Mouse (Mus musculus) heart, embryonic 13.5 days (tissue): Measurements from ENCODE around the gene Mfrp. TPM values are rescaled to one million over a fixed set of nuclear protein-coding genes. Genes with fewer than 3 reads are reported as not detected.

ENCODE experiments used
- ATAC-seq: fragments of 200-750 bp; cut with Nextera tagmentation; 2 replicates; pipeline ENCODE4 v1.8.0; 2017; ENCODE audit warnings: moderate TSS enrichment; ENCODE audit not compliant: insufficient number of reproducible peaks, low FRiP score, low TSS enrichment; ENCODE audit errors: extremely low read depth
- H3K27ac ChIP-seq: fragments of 300-500 bp; sonication (generic); replicated peaks from 2 replicates; pipeline ENCODE4 v1.5.1; 2015; ENCODE audit warnings: moderate library complexity, mild to moderate bottlenecking, inconsistent platforms
- H3K27me3 ChIP-seq: fragments of 300-500 bp; sonication (generic); replicated peaks from 2 replicates; pipeline ENCODE4 v1.6.1; 2015; ENCODE audit warnings: mild to moderate bottlenecking, inconsistent platforms
- H3K36me3 ChIP-seq: fragments of 300-500 bp; sonication (generic); 2 replicates; pipeline ENCODE4 v1.6.1; 2015; ENCODE audit warnings: mild to moderate bottlenecking, inconsistent platforms
- H3K4me1 ChIP-seq: fragments of 300-500 bp; sonication (generic); 2 replicates; pipeline ENCODE4 v1.6.1; 2015; ENCODE audit warnings: inconsistent platforms
- H3K4me2 ChIP-seq: fragments of 300-500 bp; sonication (generic); 2 replicates; pipeline ENCODE4 v1.6.1; 2015; ENCODE audit warnings: inconsistent platforms, mild to moderate bottlenecking, moderate library complexity
- H3K4me3 ChIP-seq: fragments of 300-500 bp; sonication (generic); 2 replicates; pipeline ENCODE4 v1.5.1; 2015; ENCODE audit warnings: moderate library complexity, mild to moderate bottlenecking, inconsistent platforms
- H3K9ac ChIP-seq: fragments of 300-500 bp; sonication (generic); 2 replicates; pipeline ENCODE4 v1.6.1; 2015; ENCODE audit warnings: inconsistent platforms, mild to moderate bottlenecking, moderate library complexity
- H3K9me3 ChIP-seq: fragments of 300-500 bp; sonication (generic); 2 replicates; pipeline ENCODE4 v1.6.1; 2016; ENCODE audit warnings: inconsistent platforms
- WGBS: fragments of 180-500 bp; shearing (Covaris S2); methylation state at CpG from one replicate; pipeline ENCODE4 v1.1.7; 2015; ENCODE audit warnings: mixed read lengths; 5-methylcytosine and 5-hydroxymethylcytosine counted together
- polyA plus RNA-seq: library from polyadenylated mRNA; unstranded; fragments of >200 nt; fragmentation: Nextera tagmentation; extraction: Ambion mirVana; gene quantifications from 2 replicates; pipeline ENCODE4 v1.2.1, GENCODE M21; 2015

The Mfrp gene
- not detected in 2 replicates for polyA plus RNA-seq

- no peak for ATAC-seq
- 82% methylated on average over 9 of the region's 9 CpGs for WGBS
- peaks cover 18% of the 10 kb centered on the region for H3K4me1 ChIP-seq
- H3K9me3 ChIP-seq: no peaks in the 10 kb centered on the region
- H3K27me3 ChIP-seq: no peaks in the 10 kb centered on the region
- H3K4me2 ChIP-seq: no peak within 1 kb of the TSS
- no peak within 1 kb of the TSS for H3K4me3 ChIP-seq
- H3K36me3 ChIP-seq: peaks cover 21% of the 10 kb centered on the region
- peak within 1 kb of the TSS; percentile 24; the same call in 1 of the 2 replicates for H3K9ac ChIP-seq
- no peak within 1 kb of the TSS for H3K27ac ChIP-seq
Observed at GRCm38 (mm10) chr9:44101490-44101889, at the start of gene Mfrp. Mfrp (plus strand) TSS chr9:44101729.

DNA sequence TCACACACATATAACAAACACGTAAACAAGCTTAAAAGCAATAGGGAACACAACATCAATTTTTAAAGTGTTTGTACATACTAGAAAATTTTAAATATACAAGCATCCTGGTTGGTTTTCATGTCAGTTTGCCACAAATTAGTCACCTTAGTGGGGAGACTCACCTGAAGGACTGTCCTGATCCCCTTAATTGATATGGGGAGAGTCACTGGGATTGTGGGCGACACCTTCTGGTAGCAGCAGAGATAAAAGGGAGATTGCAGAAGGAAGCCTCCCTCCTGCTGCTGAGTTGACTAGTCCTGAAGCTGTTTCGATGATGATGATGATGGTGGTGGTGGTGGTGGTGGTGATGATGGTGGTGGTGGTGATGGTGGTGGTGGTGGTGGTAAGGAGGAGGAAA lies 48.7 kb upstream of the Mfrp start:
- Histone ChIP-seq H3K9me3 (no peaks in the 10 kb centered on the region), H3K4me2 (no peak overlapping the region), H3K4me3 (no peak overlapping the region), H3K36me3 (no peaks in the 10 kb centered on the region), H3K9ac (no peak overlapping the region), H3K4me1 (peaks cover 8% of the 10 kb centered on the region; the same call in 1 of the 2 replicates), H3K27ac (no peak overlapping the region), H3K27me3 (peaks cover 13% of the 10 kb centered on the region; the same call in 1 of the 2 replicates)
- WGBS: 56% methylated on average over 3 of the region's 3 CpGs
- ATAC-seq: no peak

- no peak for ATAC-seq
- 49% methylated on average over 1 of the region's 1 CpGs for WGBS
Observed at GRCm38 (mm10) chr9:44053936-44054335, 47.6 kb upstream of the Mfrp start.

DNA sequence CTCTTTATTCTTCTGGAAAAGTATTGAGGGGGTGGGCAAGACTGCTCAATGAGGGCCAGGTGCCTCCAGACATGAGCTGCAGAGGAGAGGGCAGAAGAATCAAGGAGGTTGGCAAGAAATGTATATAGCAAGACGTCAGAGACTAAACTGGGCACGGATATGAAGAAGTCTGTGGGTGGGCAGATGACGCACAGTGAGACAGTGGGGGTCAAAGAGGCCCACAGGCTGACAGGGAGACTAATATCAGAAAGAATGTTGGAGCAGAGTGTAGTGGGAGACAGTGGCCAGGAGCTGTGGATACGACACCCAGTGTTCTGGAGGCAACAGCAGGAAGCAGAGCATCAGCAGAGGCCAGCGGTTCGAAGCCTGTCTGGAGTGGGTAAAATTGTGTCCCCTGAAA lies 42.9 kb upstream of the Mfrp start:
- Histone ChIP-seq H3K9me3 (no peaks in the 10 kb centered on the region), H3K27ac (no peak overlapping the region), H3K4me1 (peaks cover 3% of the 10 kb centered on the region; the same call in 1 of the 2 replicates), H3K27me3 (peaks cover 7% of the 10 kb centered on the region; the same call in 1 of the 2 replicates), H3K4me2 (no peak overlapping the region), H3K4me3 (no peak overlapping the region), H3K36me3 (no peaks in the 10 kb centered on the region), H3K9ac (no peak overlapping the region)
- ATAC-seq: no peak
- 76% methylated on average over 6 of the region's 6 CpGs for WGBS

More at GRCm38 (mm10) chr9:44053936-44054335, 47.6 kb upstream of the Mfrp start:
- Histone ChIP-seq H3K36me3 (no peaks in the 10 kb centered on the region), H3K4me1 (peaks cover 4% of the 10 kb centered on the region; the same call in 1 of the 2 replicates), H3K27me3 (peaks cover 14% of the 10 kb centered on the region; the same call in 1 of the 2 replicates), H3K4me2 (no peak overlapping the region), H3K27ac (no peak overlapping the region), H3K9me3 (no peaks in the 10 kb centered on the region), H3K4me3 (no peak overlapping the region), H3K9ac (no peak overlapping the region)

DNA sequence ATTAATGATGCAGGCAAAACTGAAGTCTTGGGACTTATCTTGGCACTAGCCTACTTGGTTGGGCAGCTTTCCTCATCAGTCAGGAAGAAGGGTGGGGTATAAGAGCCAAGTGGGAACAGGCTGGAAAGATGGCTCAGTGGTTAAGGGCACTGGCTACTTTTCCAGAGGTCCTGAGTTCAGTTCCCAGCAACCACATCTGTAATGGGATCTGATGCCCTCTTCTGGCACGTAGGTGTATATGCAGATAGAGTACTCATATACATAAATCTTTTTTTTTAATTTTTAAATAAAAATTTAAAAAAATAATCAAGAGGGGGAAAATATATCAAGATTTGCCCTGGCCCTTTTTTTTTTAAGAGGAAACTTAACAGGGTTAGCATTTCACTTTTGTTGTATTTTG lies 36.4 kb upstream of the Mfrp start:
- Histone ChIP-seq H3K27ac (no peak overlapping the region), H3K9ac (no peak overlapping the region), H3K36me3 (no peaks in the 10 kb centered on the region), H3K9me3 (no peaks in the 10 kb centered on the region), H3K4me2 (no peak overlapping the region), H3K4me1 (peaks cover 28% of the 10 kb centered on the region), H3K4me3 (no peak overlapping the region), H3K27me3 (no peaks in the 10 kb centered on the region)
- ATAC-seq: no peak
- WGBS: 26% methylated on average over 1 of the region's 1 CpGs

GRCm38 (mm10) chr9:44066785-44067225 lies 34.7 kb upstream of the Mfrp start, which contains the start of gene Usp2:
Usp2 (plus strand) TSS chr9:44067021.
- Histone ChIP-seq H3K4me1 (peaks cover 44% of the 10 kb centered on the region), H3K4me3 (peak within 1 kb of the TSS; percentile 58), H3K36me3 (no peaks in the 10 kb centered on the region), H3K4me2 (peak within 1 kb of the TSS; percentile 78), H3K9me3 (no peaks in the 10 kb centered on the region), H3K27me3 (no peaks in the 10 kb centered on the region), H3K27ac (peak within 1 kb of the TSS; percentile 8), H3K9ac (peak within 1 kb of the TSS; percentile 78)
- peak; percentile 84 for ATAC-seq
- under 1% methylated on average over 38 of the region's 38 CpGs for WGBS

DNA sequence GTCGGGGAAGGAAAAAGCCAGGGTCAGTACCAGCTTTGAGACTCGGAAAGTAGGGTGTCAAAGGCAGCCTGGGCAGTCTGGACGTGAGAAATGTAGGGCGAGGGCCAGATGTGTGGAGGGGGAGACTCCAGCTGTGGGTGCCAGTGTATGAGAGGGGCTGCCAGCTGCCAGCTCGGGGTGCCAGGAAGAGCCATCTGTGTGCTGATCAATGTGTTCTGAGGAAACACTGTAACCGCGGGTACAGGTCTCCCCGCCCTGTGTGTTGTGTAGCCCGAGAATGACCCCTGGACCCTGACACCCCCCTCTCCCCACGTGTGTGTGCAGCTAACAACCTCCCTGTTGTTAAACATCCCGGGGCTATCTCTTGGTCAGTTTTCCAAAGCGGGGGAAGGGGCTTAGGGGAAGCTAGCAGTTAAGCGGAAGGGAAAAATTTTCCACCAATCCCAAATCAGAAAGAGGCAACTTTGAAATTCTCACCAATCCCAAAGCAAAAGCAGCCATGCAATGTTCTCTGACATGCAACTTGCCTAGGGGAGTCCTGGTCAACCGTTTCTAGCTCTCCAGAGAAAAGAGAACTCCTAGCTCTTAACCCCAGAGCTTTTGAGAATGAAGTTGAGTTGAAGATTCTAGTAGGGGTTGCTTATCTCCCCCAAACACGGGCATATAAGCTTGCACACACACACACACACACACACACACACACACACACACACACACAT lies 34.1 kb upstream of the Mfrp start:
- Histone ChIP-seq H3K4me3 (peak overlapping the region; percentile 58), H3K27ac (peak overlapping the region; percentile 8), H3K36me3 (no peaks in the 10 kb centered on the region), H3K4me1 (peaks cover 50% of the 10 kb centered on the region), H3K4me2 (peak overlapping the region; percentile 78), H3K9me3 (no peaks in the 10 kb centered on the region), H3K27me3 (no peaks in the 10 kb centered on the region), H3K9ac (peak overlapping the region; percentile 78)
- 2% methylated on average over 15 of the region's 15 CpGs for WGBS
- 0 out of 2 replicates have a peak, but pooled peaks have one; percentile 3 for ATAC-seq

DNA sequence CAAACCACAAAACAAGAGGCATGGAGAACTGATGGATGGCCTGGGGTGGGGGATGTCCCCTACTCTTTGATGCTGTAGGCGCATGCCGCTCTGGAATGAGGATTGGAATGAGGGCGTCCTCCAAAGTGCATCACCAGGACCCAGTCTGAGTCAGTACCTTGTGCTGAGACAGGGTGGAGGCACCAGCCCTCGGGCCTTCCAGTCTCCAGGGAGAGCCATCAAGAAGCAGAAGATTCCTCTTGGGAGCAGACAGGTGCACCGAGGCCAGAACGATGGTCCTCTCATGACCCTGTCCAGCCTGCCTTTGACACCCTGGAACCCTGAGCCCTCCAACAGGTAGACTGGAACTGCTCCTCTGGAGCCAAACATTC lies 33.6 kb upstream of the Mfrp start:
- ATAC-seq: no peak
- H3K27ac ChIP-seq: peak overlapping the region; percentile 8
- WGBS: 57% methylated on average over 6 of the region's 6 CpGs
- peaks cover 55% of the 10 kb centered on the region for H3K4me1 ChIP-seq
- H3K4me3 ChIP-seq: peak overlapping the region; percentile 58
- no peaks in the 10 kb centered on the region for H3K27me3 ChIP-seq
- no peaks in the 10 kb centered on the region for H3K36me3 ChIP-seq
- H3K9me3 ChIP-seq: no peaks in the 10 kb centered on the region
- H3K9ac ChIP-seq: peak overlapping the region; percentile 78
- peak overlapping the region; percentile 78 for H3K4me2 ChIP-seq

- ATAC-seq: no peak
- Histone ChIP-seq H3K4me1 (peaks cover 63% of the 10 kb centered on the region), H3K27ac (peak overlapping the region; percentile 93), H3K36me3 (no peaks in the 10 kb centered on the region), H3K9ac (peak overlapping the region; percentile 84), H3K27me3 (no peaks in the 10 kb centered on the region), H3K9me3 (no peaks in the 10 kb centered on the region), H3K4me3 (peak overlapping the region; percentile 51), H3K4me2 (peak overlapping the region; percentile 78)
- 2% methylated on average over 7 of the region's 7 CpGs for WGBS
Observed at GRCm38 (mm10) chr9:44069252-44069651, 32.3 kb upstream of the Mfrp start.

- no peak for ATAC-seq
- H3K4me1 ChIP-seq: peaks cover 70% of the 10 kb centered on the region
- peak overlapping the region; percentile 84 for H3K9ac ChIP-seq
- no peaks in the 10 kb centered on the region for H3K27me3 ChIP-seq
- H3K27ac ChIP-seq: peak overlapping the region; percentile 93
- peak overlapping the region; percentile 51 for H3K4me3 ChIP-seq
- H3K36me3 ChIP-seq: no peaks in the 10 kb centered on the region
- peak overlapping the region; percentile 78 for H3K4me2 ChIP-seq
- 39% methylated on average over 14 of the region's 14 CpGs for WGBS
- no peaks in the 10 kb centered on the region for H3K9me3 ChIP-seq
Observed at GRCm38 (mm10) chr9:44070113-44070843, 31.3 kb upstream of the Mfrp start.

GRCm38 (mm10) chr9:44070844-44071231 lies 30.7 kb upstream of the Mfrp start:
- ATAC-seq: no peak
- peak overlapping the region; percentile 78 for H3K4me2 ChIP-seq
- H3K36me3 ChIP-seq: peaks cover 2% of the 10 kb centered on the region
- WGBS: 18% methylated on average over 8 of the region's 8 CpGs
- peak overlapping the region; percentile 51 for H3K4me3 ChIP-seq
- H3K9ac ChIP-seq: peak overlapping the region; percentile 84
- no peaks in the 10 kb centered on the region for H3K9me3 ChIP-seq
- peak overlapping the region; percentile 93; the same call in 1 of the 2 replicates for H3K27ac ChIP-seq
- no peaks in the 10 kb centered on the region for H3K27me3 ChIP-seq
- peaks cover 76% of the 10 kb centered on the region for H3K4me1 ChIP-seq
